Mouse (Mus musculus): ENCODE data around the gene Fam111a. TPM values are rescaled to one million over a fixed set of nuclear protein-coding genes. Genes with fewer than 3 reads are reported as not detected.

The Fam111a gene
- total RNA-seq, 2 experiments from 2014 or later = 5.8 to 7.3 TPM

GRCm38 (mm10) chr19:12597073-12597405, 51.5 kb downstream of the Fam111a start:
- no peak for DNase-seq
- intact Hi-C loops (cut with DNase I) = loop anchor here (5.0 to 10.0 kb wide), 4 partner anchors 125 to 220 kb away; partner anchors contain the start of genes Lpxn and Zfp91

GRCm38 (mm10) chr19:12598674-12599073, 53.1 kb downstream of the Fam111a start:
- DNase-seq = no peak
- intact Hi-C loops (cut with DNase I) = loop anchor here (5.0 to 10.0 kb wide), 4 partner anchors 124 to 219 kb away; partner anchors contain the start of genes Lpxn and Zfp91

- intact Hi-C loops (cut with DNase I) = loop anchor here (5.0 to 10.0 kb wide), 4 partner anchors 123 to 218 kb away; partner anchors contain the start of genes Lpxn and Zfp91
- no peak for DNase-seq
These were observed 54.1 kb downstream of the Fam111a start, which contains the start of gene Gm4952 for GRCm38 (mm10) chr19:12599674-12600073. TSS of gene Gm4952 (plus strand) at chr19:12599974.

GRCm38 (mm10) chr19:12600684-12601480, 55.3 kb downstream of the Fam111a start:
- DNase-seq = no peak
- intact Hi-C loops (cut with DNase I) = no loop called here

- intact Hi-C loops (cut with DNase I) = no loop called here
- DNase-seq = no peak
These were observed 62.8 kb downstream of the Fam111a start for GRCm38 (mm10) chr19:12608336-12608735.

GRCm38 (mm10) chr19:12613646-12614045, 68.1 kb downstream of the Fam111a start:
- no peak for DNase-seq
- intact Hi-C loops (cut with DNase I) = no loop called here

GRCm38 (mm10) chr19:12633176-12633575, 87.6 kb downstream of the Fam111a start, which contains the start of gene Glyat:
TSS of gene Glyat (plus strand) at chr19:12633308.
- DNase-seq = no peak
- intact Hi-C loops (cut with DNase I) = no loop called here

GRCm38 (mm10) chr19:12634259-12634658, 88.7 kb downstream of the Fam111a start:
- intact Hi-C loops (cut with DNase I) = no loop called here

GRCm38 (mm10) chr19:12634963-12635362, 89.4 kb downstream of the Fam111a start:
- DNase-seq = no peak
- intact Hi-C loops (cut with DNase I) = no loop called here

More at GRCm38 (mm10) chr19:12634259-12634658, 88.7 kb downstream of the Fam111a start:
- no peak for DNase-seq

GRCm38 (mm10) chr19:12636863-12637262, 91.3 kb downstream of the Fam111a start:
- DNase-seq = no peak
- intact Hi-C loops (cut with DNase I) = no loop called here

GRCm38 (mm10) chr19:12638049-12638448, 92.5 kb downstream of the Fam111a start:
- no peak for DNase-seq
- intact Hi-C loops (cut with DNase I) = no loop called here

Other genes starting within 250 kb of the Fam111a start
- gene Olfr1436, start 246.6 kb upstream of the Fam111a start, total RNA-seq (2021) = not detected
- gene Olfr1437, start 220.6 kb upstream of the Fam111a start, total RNA-seq (2021) = not detected
- gene Olfr1438-ps1, start 209.8 kb upstream of the Fam111a start, total RNA-seq (2021) = not detected
- not detected for gene Olfr1440, start 158.5 kb upstream of the Fam111a start, total RNA-seq (2021)
- gene Olfr1441, start 128.3 kb upstream of the Fam111a start, total RNA-seq (2021) = not detected
- gene Pfpl, start 117.8 kb upstream of the Fam111a start, total RNA-seq (2021) = not detected
- gene Mpeg1, start 85.0 kb upstream of the Fam111a start, total RNA-seq (2021) = 1 to 10 TPM; 6.6 to 7.1 TPM
- gene Dtx4, start 44.3 kb upstream of the Fam111a start, total RNA-seq (2021) = 1 to 10 TPM; 7.6 to 9.7 TPM
- gene Gm4952, start 54.2 kb downstream of the Fam111a start, total RNA-seq (2021) = not detected
- not detected for gene Glyat, start 87.6 kb downstream of the Fam111a start, total RNA-seq (2021)
- not detected for gene Olfr1442, start 124.7 kb downstream of the Fam111a start, total RNA-seq (2021)
- gene Olfr1443, start 132.4 kb downstream of the Fam111a start, total RNA-seq (2021) = not detected
- not detected for gene Keg1, start 150.0 kb downstream of the Fam111a start, total RNA-seq (2021)
- gene Cntf, start 219.9 kb downstream of the Fam111a start, total RNA-seq (2021) = 1 to 10 TPM; 1.6 to 2.0 TPM

All from heart, postnatal 14 days (tissue).